Mouse (Mus musculus) heart, embryonic 10.5 days (tissue): ENCODE measurements around the gene Supt20. TPM values are rescaled to one million over a fixed set of nuclear protein-coding genes. Genes with fewer than 3 reads are reported as not detected.
"Not testable (repeated sequence)": the region's sequence is repeated elsewhere in the genome, so short reads cannot be mapped to it uniquely, and the experiment has no call there.

ENCODE experiments used
- DNase-seq: peaks from one replicate; pipeline ENCODE4 v3.0.0-alpha.2; 2017; ENCODE audit warnings: low spot score
- H3K27ac ChIP-seq: fragments of 300-500 bp; sonication (generic); 2 replicates; pipeline ENCODE4 v1.5.1; 2016; ENCODE audit warnings: mild to moderate bottlenecking
- H3K27me3 ChIP-seq: fragments of 300-500 bp; sonication (generic); 2 replicates; pipeline ENCODE4 v1.6.1; 2016; ENCODE audit warnings: mild to moderate bottlenecking; ENCODE audit not compliant: poor library complexity, insufficient read depth, severe bottlenecking
- H3K36me3 ChIP-seq: fragments of 300-500 bp; sonication (generic); 2 replicates; pipeline ENCODE4 v1.6.1; 2016; ENCODE audit warnings: mild to moderate bottlenecking, moderate library complexity
- H3K4me1 ChIP-seq: fragments of 300-500 bp; sonication (generic); 2 replicates; pipeline ENCODE4 v1.6.1; 2016; ENCODE audit warnings: mild to moderate bottlenecking
- H3K4me3 ChIP-seq: fragments of 300-500 bp; sonication (generic); 2 replicates; pipeline ENCODE4 v1.5.1; 2016; ENCODE audit warnings: mild to moderate bottlenecking, moderate library complexity
- H3K9me3 ChIP-seq: fragments of 300-500 bp; sonication (generic); 2 replicates; pipeline ENCODE4 v1.6.1; 2016; ENCODE audit warnings: mild to moderate bottlenecking, moderate library complexity
- WGBS: fragments of 180-500 bp; shearing (Covaris S2); methylation state at CpG from one replicate; pipeline ENCODE4 v1.1.7; 2016; 5-methylcytosine and 5-hydroxymethylcytosine counted together
- polyA plus RNA-seq: library from polyadenylated mRNA; unstranded; fragments of >200 nt; fragmentation: Nextera tagmentation; extraction: Ambion mirVana; gene quantifications from 2 replicates; pipeline ENCODE4 v1.2.1, GENCODE M21; 2016

Supt20 gene
- polyA plus RNA-seq, 1 experiment from 2014 or later: 91.8 TPM

DNA sequence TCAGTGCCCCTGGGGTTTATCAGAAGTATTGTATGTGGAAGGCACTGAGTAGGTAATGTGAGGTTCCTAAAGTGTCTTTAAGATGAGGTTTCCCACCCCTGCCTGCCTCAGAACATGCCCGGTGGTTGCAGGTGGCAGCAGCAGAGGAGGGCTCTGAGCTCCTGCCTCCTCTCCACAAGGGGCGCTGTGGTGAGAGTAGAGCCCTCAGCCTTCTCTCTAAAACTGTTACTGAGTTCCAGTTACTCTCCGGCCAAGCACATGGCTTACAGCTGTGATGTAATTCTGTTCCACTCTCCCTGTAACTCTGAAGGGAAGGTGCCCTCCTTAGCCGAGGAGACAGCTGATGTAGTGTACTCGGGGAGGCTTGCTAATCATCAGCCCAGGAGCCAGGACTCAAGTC lies 53.2 kb downstream of the Supt20 start:
- H3K4me1 ChIP-seq: peaks cover 7% of the 10 kb centered on the region; the same call in 1 of the 2 replicates
- no peak overlapping the region for H3K4me3 ChIP-seq
- H3K9me3 ChIP-seq: no peaks in the 10 kb centered on the region
- no peak for DNase-seq
- no peaks in the 10 kb centered on the region for H3K27me3 ChIP-seq
- peaks cover 98% of the 10 kb centered on the region for H3K36me3 ChIP-seq
- H3K27ac ChIP-seq: no peak overlapping the region
- WGBS: 57% methylated on average over 5 of the region's 5 CpGs

DNA sequence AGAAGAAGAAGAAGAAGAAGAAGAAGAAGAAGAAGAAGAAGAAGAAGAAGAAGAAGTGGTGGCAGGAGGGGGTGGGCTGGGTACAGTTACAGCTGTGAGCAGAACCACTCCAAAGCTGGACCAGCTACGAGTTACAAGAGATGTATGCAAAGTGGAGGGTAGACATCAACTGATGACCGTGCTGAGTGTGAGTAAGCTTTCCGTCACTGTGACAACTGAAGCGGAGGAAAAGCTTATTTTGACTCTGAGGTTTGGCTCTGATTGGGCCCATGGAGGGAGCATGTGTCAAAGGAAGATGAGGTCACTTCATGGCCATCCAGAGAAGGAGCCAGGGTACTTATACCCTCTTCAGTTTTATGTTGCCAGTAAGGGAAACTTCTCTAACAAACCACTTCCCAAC lies 60.8 kb downstream of the Supt20 start:
- H3K36me3 ChIP-seq: peaks cover 32% of the 10 kb centered on the region
- WGBS: 76% methylated on average over 4 of the region's 4 CpGs
- no peaks in the 10 kb centered on the region for H3K9me3 ChIP-seq
- H3K27ac ChIP-seq: no peak overlapping the region
- H3K27me3 ChIP-seq: peaks cover 10% of the 10 kb centered on the region; the same call in 1 of the 2 replicates
- peaks cover 14% of the 10 kb centered on the region for H3K4me1 ChIP-seq
- no peak for DNase-seq
- H3K4me3 ChIP-seq: no peak overlapping the region

DNA sequence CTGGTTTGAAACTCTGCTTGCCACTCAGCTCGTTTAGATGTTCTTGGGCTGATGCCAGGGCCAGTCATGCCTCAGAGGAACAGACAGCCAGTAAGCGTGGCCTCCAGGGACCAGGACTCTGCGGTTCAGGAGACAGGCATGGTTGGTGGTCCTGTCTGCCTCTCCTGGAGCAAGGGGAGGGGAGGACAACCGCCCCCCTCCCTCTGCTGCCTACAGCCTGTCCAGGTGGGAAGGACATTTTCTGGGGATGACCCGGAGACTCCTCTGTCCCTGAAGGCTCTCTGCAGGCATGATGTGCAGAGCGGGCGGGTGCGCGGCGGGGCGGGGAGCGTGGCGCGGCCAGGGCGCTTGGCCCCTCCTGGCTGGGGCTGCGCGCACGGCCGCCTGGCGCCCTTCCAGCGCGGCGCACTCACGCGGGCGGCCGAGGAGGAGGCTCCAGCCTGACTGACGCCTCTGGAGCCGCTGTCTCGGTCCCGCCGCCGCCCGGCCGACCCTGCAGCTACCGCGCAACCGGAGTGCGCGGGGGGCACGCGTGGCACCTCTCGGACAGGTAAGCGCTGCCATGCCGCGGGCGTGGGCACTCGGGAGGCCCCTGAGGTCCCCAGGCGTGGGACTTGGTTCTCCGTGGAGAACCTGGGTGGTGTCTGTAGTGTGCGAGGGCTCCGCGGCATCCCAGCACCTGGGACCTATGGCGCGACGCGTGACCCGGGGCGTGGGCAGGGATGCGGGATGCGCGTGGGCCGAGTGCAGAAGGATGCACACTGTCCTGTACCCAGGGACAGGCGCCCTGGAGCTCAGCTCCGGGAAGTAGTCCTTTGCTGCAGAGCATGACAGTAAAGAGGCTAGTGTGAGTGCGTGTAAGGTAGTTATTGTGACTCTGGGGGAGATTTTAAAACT lies 62.8 kb downstream of the Supt20 start, which contains the start of gene Smad9:
Gene Smad9 (plus strand): TSS at position 438 of the 897 bp plus-strand sequence.
- Histone ChIP-seq H3K27me3 (peaks cover 10% of the 10 kb centered on the region; the same call in 1 of the 2 replicates), H3K4me1 (peaks cover 15% of the 10 kb centered on the region), H3K9me3 (no peaks in the 10 kb centered on the region), H3K36me3 (peaks cover 12% of the 10 kb centered on the region), H3K4me3 (peak within 1 kb of the TSS; percentile 74), H3K27ac (peak within 1 kb of the TSS; percentile 90)
- DNase-seq: peak; percentile 81
- WGBS: under 1% methylated on average over 62 of the region's 66 CpGs

DNA sequence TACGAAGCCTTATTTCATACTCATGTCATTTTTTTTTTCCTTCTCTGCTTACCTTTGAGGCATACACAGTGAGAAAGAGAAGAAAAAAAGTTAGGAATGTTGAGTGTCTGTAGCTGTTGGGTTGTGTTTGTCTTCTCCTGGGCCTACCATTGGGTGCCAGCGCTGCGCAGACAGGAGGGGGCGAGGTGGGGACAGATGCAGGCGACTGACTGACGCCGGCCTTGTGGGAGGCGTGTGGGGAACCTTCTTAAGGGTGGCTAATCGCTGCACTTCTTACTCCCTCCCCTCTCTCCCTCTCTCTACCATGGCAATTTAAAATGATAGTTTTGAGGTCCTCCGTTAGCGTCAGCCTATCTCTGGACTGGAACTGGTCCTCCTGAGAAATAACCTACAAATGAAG lies 63.5 kb downstream of the Supt20 start:
- Histone ChIP-seq H3K27ac (peak overlapping the region; percentile 90), H3K4me1 (peaks cover 21% of the 10 kb centered on the region), H3K27me3 (peaks cover 10% of the 10 kb centered on the region; the same call in 1 of the 2 replicates), H3K4me3 (peak overlapping the region; percentile 74), H3K36me3 (peaks cover 5% of the 10 kb centered on the region), H3K9me3 (no peaks in the 10 kb centered on the region)
- DNase-seq: no peak
- 0% methylated on average over 11 of the region's 11 CpGs for WGBS

DNA sequence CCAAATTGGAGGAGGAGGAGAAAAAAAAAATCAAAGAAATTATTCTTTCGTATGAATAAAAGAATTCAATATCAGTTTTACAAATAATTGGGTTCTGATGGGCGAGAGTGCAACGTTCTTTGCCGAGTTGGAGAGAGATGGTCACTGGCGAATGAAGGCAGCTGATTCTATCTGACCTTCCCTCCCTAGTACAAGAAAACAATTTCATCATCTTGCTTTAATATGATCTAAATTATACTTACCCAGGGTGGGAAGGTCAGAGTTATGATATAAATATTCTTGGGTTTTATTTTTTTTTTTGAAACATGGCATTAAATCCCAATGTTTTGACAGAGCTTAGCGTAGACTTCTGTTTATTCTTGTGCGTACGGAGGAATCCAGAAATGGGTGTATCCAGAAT lies 64.8 kb downstream of the Supt20 start:
- Histone ChIP-seq H3K36me3 (no peaks in the 10 kb centered on the region), H3K9me3 (no peaks in the 10 kb centered on the region), H3K4me1 (peaks cover 22% of the 10 kb centered on the region), H3K4me3 (no peak overlapping the region), H3K27ac (no peak overlapping the region), H3K27me3 (peaks cover 10% of the 10 kb centered on the region; the same call in 1 of the 2 replicates)
- 87% methylated on average over 8 of the region's 8 CpGs for WGBS
- no peak for DNase-seq

DNA sequence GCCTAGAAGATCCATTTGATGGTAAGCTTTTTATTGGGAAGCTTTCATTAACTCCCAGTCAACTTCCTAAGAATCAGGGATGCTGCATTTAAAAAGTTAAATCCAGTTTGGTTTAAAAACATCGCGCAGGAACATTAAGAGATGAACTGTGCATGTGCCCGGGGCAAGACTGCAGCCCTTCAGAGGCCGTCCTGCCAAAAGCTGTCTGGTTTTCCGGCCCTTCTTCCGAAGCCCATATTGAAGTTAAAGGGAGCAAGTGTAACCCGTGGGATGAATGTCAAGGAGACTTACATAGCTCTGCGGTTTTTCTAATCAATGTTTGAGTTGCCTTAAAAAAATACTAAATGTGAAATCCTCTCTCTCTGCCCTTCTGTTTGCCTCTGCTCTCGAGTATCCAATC lies 66.6 kb downstream of the Supt20 start:
- WGBS: 75% methylated on average over 9 of the region's 9 CpGs
- Histone ChIP-seq H3K4me3 (no peak overlapping the region), H3K36me3 (no peaks in the 10 kb centered on the region), H3K27ac (no peak overlapping the region), H3K4me1 (peaks cover 25% of the 10 kb centered on the region), H3K27me3 (peaks cover 10% of the 10 kb centered on the region; the same call in 1 of the 2 replicates), H3K9me3 (no peaks in the 10 kb centered on the region)
- no peak for DNase-seq

DNA sequence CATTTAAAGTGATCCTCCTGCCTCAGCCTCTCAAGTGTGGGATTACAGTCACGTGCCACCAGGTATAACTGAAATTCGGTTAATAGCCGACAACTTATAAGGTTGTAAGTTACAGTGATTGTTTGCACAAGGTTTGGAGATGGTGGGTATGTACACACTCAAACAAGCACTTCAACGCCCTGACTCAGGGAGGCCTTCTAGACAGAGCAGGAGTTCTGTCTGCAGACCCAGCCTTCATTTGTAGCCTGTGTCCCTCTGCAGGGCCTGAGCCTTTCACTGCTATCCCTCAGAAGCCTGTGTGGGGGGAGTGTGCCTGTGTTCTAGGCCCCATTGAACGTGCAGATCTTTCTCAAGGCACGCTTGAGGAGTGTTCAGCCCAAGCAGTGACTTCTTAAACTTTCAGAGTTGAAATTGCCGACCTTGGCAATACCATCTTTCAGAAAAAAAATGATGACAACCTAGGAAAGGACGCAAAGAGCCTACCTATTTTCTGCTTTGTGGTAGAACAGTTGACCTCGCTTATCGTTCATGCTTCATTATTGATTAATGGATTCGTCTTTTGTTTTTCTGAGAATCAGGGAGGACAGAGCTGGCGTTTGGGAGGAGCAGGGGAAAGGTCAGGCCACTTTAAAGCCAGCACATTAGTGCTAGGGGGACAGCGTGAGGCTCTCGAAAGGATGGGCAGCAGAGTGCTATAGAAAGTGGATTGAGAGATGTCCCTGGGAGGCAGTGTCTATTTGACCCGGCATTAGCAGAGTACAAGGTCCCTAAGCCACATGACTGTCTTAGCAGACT lies 67.9 kb downstream of the Supt20 start:
- no peak for DNase-seq
- 72% methylated on average over 15 of the region's 15 CpGs for WGBS
- no peak overlapping the region for H3K27ac ChIP-seq

DNA sequence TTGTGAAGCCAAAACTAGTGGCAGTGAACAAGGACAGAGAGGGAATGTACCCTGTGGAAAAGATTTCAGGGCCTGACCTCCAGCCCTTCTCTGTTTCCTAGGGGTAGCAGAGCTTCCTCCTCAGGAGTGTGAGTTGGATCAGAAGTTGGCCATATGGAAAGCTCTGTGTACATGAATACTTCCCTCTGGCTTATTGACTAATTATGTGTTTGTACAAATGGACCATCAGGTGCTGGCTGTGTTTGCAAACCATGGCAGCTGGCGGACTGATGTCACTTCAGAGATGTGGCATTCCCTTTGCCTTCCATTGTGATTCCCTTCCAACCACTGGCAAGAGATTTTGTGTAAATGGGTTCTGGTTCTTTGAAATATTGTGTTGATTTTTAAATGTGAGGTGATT lies 68.7 kb downstream of the Supt20 start:
- DNase-seq: no peak
- H3K4me3 ChIP-seq: no peak overlapping the region
- H3K4me1 ChIP-seq: peaks cover 15% of the 10 kb centered on the region
- no peaks in the 10 kb centered on the region for H3K27me3 ChIP-seq
- H3K9me3 ChIP-seq: no peaks in the 10 kb centered on the region
- 82% methylated on average over 1 of the region's 1 CpGs for WGBS
- no peaks in the 10 kb centered on the region for H3K36me3 ChIP-seq
- H3K27ac ChIP-seq: no peak overlapping the region

More for the DNA sequence above, 67.9 kb downstream of the Supt20 start:
- H3K27me3 ChIP-seq: 0 out of 2 replicates have a peak, but pooled peaks cover 2% of the 10 kb centered on the region
- peaks cover 18% of the 10 kb centered on the region for H3K4me1 ChIP-seq
- no peak overlapping the region for H3K4me3 ChIP-seq
- H3K36me3 ChIP-seq: no peaks in the 10 kb centered on the region
- no peaks in the 10 kb centered on the region for H3K9me3 ChIP-seq

DNA sequence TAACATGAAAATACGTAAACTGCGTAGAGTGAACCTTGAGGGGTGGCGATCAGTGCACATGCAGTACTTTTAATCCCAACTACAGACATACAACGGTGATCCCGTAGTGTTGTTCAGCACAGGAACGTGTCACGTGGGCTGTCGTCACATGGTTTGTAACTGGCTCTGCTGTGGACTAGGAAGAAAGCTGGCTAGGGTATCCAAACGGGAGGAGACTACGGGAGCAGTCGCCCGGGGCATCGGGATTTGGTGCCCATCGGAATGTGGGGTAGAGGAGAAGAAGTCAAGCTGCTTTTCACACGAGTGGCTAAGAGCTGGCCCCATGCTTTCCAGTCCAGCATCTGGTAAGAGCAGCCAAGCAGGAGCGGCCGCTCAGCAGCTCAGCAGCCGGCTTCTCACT lies 71.8 kb downstream of the Supt20 start:
- Histone ChIP-seq H3K36me3 (no peaks in the 10 kb centered on the region), H3K27ac (no peak overlapping the region), H3K9me3 (no peaks in the 10 kb centered on the region), H3K4me1 (peaks cover 15% of the 10 kb centered on the region), H3K4me3 (peak overlapping the region; percentile 32; the same call in 1 of the 2 replicates), H3K27me3 (no peaks in the 10 kb centered on the region)
- no peak for DNase-seq
- WGBS: 67% methylated on average over 18 of the region's 18 CpGs

DNA sequence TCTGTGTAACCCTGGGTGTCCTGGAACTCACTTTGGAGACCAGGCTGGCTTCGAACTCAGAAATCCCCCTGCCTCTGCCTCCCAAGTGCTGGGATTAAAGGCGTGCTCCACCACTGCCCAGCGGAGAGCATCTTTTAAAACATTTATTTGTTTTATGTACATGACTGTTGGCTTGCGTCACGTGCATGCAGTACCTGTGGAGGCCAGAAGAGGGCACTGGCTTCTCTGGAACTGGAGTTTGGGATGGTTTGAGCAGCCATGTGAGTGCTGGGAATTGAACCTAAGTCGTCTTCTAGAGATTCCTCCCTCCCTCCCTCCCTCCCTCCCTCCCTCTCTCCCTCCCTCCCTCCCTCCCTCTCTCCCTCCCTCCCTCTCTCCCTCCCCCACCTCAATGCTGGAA lies 72.9 kb downstream of the Supt20 start:
- WGBS: 84% methylated on average over 6 of the region's 6 CpGs
- H3K4me1 ChIP-seq: peaks cover 12% of the 10 kb centered on the region
- not testable (repeated sequence) for DNase-seq, H3K36me3 ChIP-seq, H3K27me3 ChIP-seq, H3K9me3 ChIP-seq, H3K27ac ChIP-seq, H3K4me3 ChIP-seq

DNA sequence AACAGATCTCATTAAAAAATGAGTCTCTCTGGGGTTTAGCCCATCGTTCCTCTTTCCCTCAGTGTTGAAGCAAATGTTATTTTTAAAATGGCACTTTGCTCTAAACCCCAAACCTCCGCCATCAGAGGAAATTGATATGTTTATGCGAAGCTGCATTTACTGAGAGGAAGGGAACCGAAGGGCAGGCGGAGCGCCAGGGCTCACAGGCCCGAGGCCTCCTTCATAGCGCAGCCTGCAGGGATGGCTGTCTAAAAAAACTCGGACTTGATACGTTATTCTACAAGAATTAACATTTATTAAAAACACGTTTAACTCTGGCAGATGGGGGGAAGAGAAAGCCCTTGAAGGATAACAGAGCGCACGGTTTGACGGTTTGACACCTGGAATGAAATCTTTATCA lies 73.4 kb downstream of the Supt20 start:
- no peaks in the 10 kb centered on the region for H3K36me3 ChIP-seq
- no peaks in the 10 kb centered on the region for H3K9me3 ChIP-seq
- no peak overlapping the region for H3K27ac ChIP-seq
- no peak for DNase-seq
- H3K27me3 ChIP-seq: no peaks in the 10 kb centered on the region
- H3K4me3 ChIP-seq: no peak overlapping the region
- 81% methylated on average over 14 of the region's 14 CpGs for WGBS
- peaks cover 8% of the 10 kb centered on the region for H3K4me1 ChIP-seq

DNA sequence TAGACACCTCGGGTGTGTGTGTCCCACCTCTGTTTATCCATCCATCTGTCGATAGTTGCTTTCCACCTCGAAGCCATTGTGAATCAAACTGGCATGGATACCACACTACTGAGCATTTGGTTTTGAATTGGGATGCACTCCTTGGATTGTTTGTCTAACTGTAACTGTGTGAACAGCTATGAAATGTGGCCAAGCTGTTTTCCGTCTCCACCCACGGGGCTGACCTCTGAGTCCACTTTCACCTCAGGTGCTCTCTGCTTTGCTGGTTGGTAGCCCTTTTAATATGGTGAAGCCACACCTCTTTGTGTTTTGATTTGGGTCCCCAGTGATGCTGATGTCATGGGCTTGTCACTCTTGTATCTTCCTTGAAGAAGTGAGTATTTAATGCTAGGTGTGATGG lies 74.2 kb downstream of the Supt20 start:
- DNase-seq: no peak
- Histone ChIP-seq H3K27me3 (no peaks in the 10 kb centered on the region), H3K36me3 (no peaks in the 10 kb centered on the region), H3K9me3 (no peaks in the 10 kb centered on the region), H3K4me1 (peaks cover 6% of the 10 kb centered on the region; the same call in 1 of the 2 replicates), H3K27ac (no peak overlapping the region), H3K4me3 (no peak overlapping the region)
- 76% methylated on average over 5 of the region's 5 CpGs for WGBS

DNA sequence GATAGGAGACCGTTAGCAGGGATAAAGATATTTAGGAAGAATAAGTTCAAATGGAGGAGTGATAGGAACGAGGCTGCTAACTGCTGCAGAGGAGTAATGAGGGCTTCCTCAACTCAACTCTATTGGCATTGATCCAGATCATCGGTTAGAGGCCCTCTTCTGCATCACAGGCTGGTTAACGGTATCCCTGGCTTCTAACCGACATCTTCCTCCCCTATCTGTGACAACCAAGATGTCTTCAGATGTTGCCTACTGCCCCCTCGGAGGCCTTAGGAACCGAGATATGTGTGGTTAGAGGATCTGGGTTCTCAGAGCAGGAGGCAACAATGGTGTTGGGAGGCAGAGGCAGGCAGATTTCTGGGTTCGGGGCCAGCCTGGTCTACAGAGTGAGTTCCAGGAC lies 76.0 kb downstream of the Supt20 start:
- Histone ChIP-seq H3K27ac (no peak overlapping the region), H3K9me3 (peaks cover 4% of the 10 kb centered on the region; the same call in 1 of the 2 replicates), H3K36me3 (no peaks in the 10 kb centered on the region; the same call in 1 of the 2 replicates), H3K4me3 (no peak overlapping the region), H3K4me1 (peaks cover 6% of the 10 kb centered on the region; the same call in 1 of the 2 replicates), H3K27me3 (no peaks in the 10 kb centered on the region)
- WGBS: 88% methylated on average over 8 of the region's 8 CpGs
- DNase-seq: no peak
